Mouse (Mus musculus) kidney, embryonic 14.5 days (tissue): ENCODE data around the gene Ccdc78. TPM values are rescaled to one million over a fixed set of nuclear protein-coding genes. Genes with fewer than 3 reads are reported as not detected.
A peak's percentile ranks its signal among the peaks of the same experiment; 100 is the strongest.

Experiments used
- ATAC-seq: fragments of 200-750 bp; cut with Nextera tagmentation; 2 replicates; pipeline ENCODE4 v1.8.0; 2017; ENCODE audit warnings: moderate number of reproducible peaks, mild to moderate bottlenecking, moderate TSS enrichment, moderate library complexity; ENCODE audit not compliant: low FRiP score, low TSS enrichment
- H3K27ac ChIP-seq: fragments of 300-500 bp; sonication (generic); 2 replicates; pipeline ENCODE4 v1.5.1; 2014; ENCODE audit warnings: low read depth, mild to moderate bottlenecking, low read length, moderate library complexity, mixed read lengths
- H3K27me3 ChIP-seq: fragments of 300-500 bp; sonication (generic); 2 replicates; pipeline ENCODE4 v1.6.1; 2014; ENCODE audit warnings: mild to moderate bottlenecking, low read length; ENCODE audit not compliant: control insufficient read depth, insufficient read depth
- H3K36me3 ChIP-seq: fragments of 300-500 bp; sonication (generic); 2 replicates; pipeline ENCODE4 v1.6.1; 2014; ENCODE audit warnings: low read length, mixed read lengths; ENCODE audit not compliant: control insufficient read depth, insufficient read depth
- H3K4me1 ChIP-seq: fragments of 300-500 bp; sonication (generic); 2 replicates; pipeline ENCODE4 v1.6.1; 2014; ENCODE audit warnings: low read length, mixed read lengths; ENCODE audit not compliant: control insufficient read depth, insufficient read depth
- H3K4me2 ChIP-seq: fragments of 300-500 bp; sonication (generic); replicated peaks from 2 replicates; pipeline ENCODE4 v1.6.1; 2014; ENCODE audit warnings: low read depth, mild to moderate bottlenecking, low read length
- H3K4me3 ChIP-seq: fragments of 300-500 bp; sonication (generic); 2 replicates; pipeline ENCODE4 v1.5.1; 2014; ENCODE audit warnings: mild to moderate bottlenecking, low read length
- H3K9ac ChIP-seq: fragments of 300-500 bp; sonication (generic); 2 replicates; pipeline ENCODE4 v1.6.1; 2014; ENCODE audit warnings: low read depth, mild to moderate bottlenecking, low read length, moderate library complexity
- H3K9me3 ChIP-seq: fragments of 300-500 bp; sonication (generic); 2 replicates; pipeline ENCODE4 v1.6.1; 2016; ENCODE audit warnings: low read length; ENCODE audit not compliant: control insufficient read depth
- WGBS: fragments of 180-500 bp; shearing (Covaris S2); extraction: QIAGEN DNeasy Blood & Tissue Kit; methylation state at CpG from one replicate; pipeline ENCODE4 v1.1.7; 2014; 5-methylcytosine and 5-hydroxymethylcytosine counted together
- polyA plus RNA-seq: library from polyadenylated mRNA; unstranded; fragments of >200 nt; fragmentation: Nextera tagmentation; extraction: Ambion mirVana; gene quantifications from 2 replicates; pipeline ENCODE4 v1.2.1, GENCODE M21; 2014

Ccdc78 gene
- polyA plus RNA-seq, 1 experiment from 2014 or later: 0.32 TPM

DNA sequence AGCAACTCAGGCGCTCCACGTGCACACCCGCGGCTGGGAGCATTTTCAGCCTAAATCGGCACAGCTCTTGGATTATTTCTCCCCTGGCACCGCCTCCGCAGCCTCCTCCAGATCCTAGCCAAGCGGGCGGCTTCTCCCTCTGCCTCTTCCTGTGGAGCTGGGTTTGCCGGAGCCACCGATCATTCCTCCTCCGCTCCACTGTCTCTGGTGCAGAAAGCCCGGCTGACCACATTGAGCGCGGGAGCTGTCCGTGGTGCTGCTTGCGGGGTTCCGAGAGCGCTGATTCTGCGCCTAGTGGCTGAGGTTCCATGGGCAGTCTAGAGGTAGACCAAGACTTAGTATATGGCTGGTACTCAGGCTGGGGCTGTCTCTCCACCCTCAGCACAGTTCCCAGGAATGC, 27.1 kb downstream of the Ccdc78 start:
- peak; percentile 41; the same call in 1 of the 2 replicates for ATAC-seq

DNA sequence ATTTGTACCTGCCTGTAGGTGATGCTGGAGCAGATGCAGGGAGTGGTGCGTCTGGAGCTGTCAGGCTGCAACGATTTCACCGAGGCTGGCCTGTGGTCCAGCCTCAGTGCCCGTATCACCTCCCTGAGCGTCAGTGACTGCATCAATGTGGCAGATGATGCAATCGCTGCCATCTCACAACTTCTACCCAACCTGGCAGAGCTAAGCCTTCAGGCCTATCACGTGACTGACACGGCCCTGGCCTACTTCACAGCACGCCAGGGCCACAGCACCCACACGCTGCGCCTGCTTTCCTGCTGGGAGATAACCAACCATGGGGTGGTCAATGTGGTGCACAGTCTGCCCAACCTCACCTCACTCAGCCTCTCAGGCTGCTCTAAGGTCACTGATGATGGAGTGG, 31.3 kb downstream of the Ccdc78 start:
- 0 out of 2 replicates have a peak, but pooled peaks cover 3% of the 10 kb centered on the region for H3K4me1 ChIP-seq
- no peak overlapping the region for H3K9ac ChIP-seq
- H3K27me3 ChIP-seq: peaks cover 34% of the 10 kb centered on the region
- no peak overlapping the region for H3K4me3 ChIP-seq
- ATAC-seq: no peak
- no peak overlapping the region for H3K4me2 ChIP-seq
- H3K9me3 ChIP-seq: no peaks in the 10 kb centered on the region
- WGBS: 83% methylated on average over 11 of the region's 11 CpGs
- H3K27ac ChIP-seq: no peak overlapping the region
- H3K36me3 ChIP-seq: no peaks in the 10 kb centered on the region

More for the DNA sequence above, 27.1 kb downstream of the Ccdc78 start:
- H3K27me3 ChIP-seq: peaks cover 34% of the 10 kb centered on the region
- peaks cover 12% of the 10 kb centered on the region for H3K4me1 ChIP-seq
- H3K9me3 ChIP-seq: no peaks in the 10 kb centered on the region
- no peak overlapping the region for H3K4me3 ChIP-seq
- no peak overlapping the region; the same call in 1 of the 2 replicates for H3K4me2 ChIP-seq
- no peak overlapping the region for H3K27ac ChIP-seq
- H3K9ac ChIP-seq: no peak overlapping the region
- no peaks in the 10 kb centered on the region for H3K36me3 ChIP-seq
- 1% methylated on average over 20 of the region's 20 CpGs for WGBS

GRCm38 (mm10) chr17:25818851-25819780, 32.7 kb downstream of the Ccdc78 start:
- Histone ChIP-seq H3K4me2 (peak overlapping the region; percentile 32), H3K9ac (no peak overlapping the region), H3K36me3 (no peaks in the 10 kb centered on the region), H3K4me1 (peaks cover 4% of the 10 kb centered on the region), H3K9me3 (no peaks in the 10 kb centered on the region), H3K27ac (no peak overlapping the region), H3K4me3 (peak overlapping the region; percentile 9; the same call in 1 of the 2 replicates), H3K27me3 (peaks cover 34% of the 10 kb centered on the region)
- no peak for ATAC-seq
- 6% methylated on average over 46 of the region's 46 CpGs for WGBS

- Histone ChIP-seq H3K27me3 (peaks cover 21% of the 10 kb centered on the region), H3K4me3 (peak within 1 kb of the TSS; percentile 79), H3K36me3 (peaks cover 27% of the 10 kb centered on the region), H3K4me2 (peak within 1 kb of the TSS; percentile 98), H3K4me1 (peaks cover 20% of the 10 kb centered on the region), H3K27ac (no peak within 1 kb of the TSS), H3K9ac (peak within 1 kb of the TSS; percentile 76), H3K9me3 (no peaks in the 10 kb centered on the region)
- ATAC-seq: peak; percentile 44; the same call in 1 of the 2 replicates
- under 1% methylated on average over 18 of the region's 18 CpGs for WGBS
Observed at GRCm38 (mm10) chr17:25823452-25823851, 37.1 kb downstream of the Ccdc78 start, which contains the start of gene Wdr24. Wdr24 (plus strand) TSS chr17:25823627.

- Histone ChIP-seq H3K27me3 (peaks cover 10% of the 10 kb centered on the region), H3K4me3 (peak overlapping the region; percentile 79), H3K4me2 (peak overlapping the region; percentile 98), H3K36me3 (peaks cover 28% of the 10 kb centered on the region), H3K27ac (no peak overlapping the region), H3K9ac (peak overlapping the region; percentile 76; the same call in 1 of the 2 replicates), H3K4me1 (peaks cover 21% of the 10 kb centered on the region), H3K9me3 (no peaks in the 10 kb centered on the region)
- ATAC-seq: no peak
- 72% methylated on average over 17 of the region's 17 CpGs for WGBS
Observed at GRCm38 (mm10) chr17:25824362-25825142, 38.2 kb downstream of the Ccdc78 start.

DNA sequence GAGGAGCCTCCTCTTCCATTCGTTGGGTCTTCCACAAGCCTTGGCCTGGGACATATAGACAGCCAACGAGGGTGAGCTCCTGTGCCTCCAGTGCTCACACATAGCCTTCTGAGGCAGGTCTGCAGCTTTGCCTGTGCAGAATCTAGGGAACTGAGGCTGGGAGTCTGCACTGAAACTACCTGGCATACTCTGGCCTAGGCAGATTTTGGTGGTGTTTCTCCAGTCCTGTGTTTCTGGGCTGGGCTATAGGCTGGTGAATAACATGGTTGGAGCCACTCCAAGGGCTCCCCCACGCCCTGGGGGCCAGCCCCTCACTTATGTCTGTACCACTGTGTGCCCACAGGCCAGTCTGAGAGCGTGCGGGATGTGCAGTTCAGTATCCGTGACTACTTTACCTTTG, 38.9 kb downstream of the Ccdc78 start:
- Histone ChIP-seq H3K4me1 (peaks cover 26% of the 10 kb centered on the region), H3K4me3 (no peak overlapping the region), H3K9me3 (no peaks in the 10 kb centered on the region), H3K4me2 (no peak overlapping the region), H3K36me3 (peaks cover 35% of the 10 kb centered on the region), H3K27ac (no peak overlapping the region), H3K27me3 (peaks cover 2% of the 10 kb centered on the region), H3K9ac (no peak overlapping the region)
- ATAC-seq: no peak
- 87% methylated on average over 6 of the region's 6 CpGs for WGBS

DNA sequence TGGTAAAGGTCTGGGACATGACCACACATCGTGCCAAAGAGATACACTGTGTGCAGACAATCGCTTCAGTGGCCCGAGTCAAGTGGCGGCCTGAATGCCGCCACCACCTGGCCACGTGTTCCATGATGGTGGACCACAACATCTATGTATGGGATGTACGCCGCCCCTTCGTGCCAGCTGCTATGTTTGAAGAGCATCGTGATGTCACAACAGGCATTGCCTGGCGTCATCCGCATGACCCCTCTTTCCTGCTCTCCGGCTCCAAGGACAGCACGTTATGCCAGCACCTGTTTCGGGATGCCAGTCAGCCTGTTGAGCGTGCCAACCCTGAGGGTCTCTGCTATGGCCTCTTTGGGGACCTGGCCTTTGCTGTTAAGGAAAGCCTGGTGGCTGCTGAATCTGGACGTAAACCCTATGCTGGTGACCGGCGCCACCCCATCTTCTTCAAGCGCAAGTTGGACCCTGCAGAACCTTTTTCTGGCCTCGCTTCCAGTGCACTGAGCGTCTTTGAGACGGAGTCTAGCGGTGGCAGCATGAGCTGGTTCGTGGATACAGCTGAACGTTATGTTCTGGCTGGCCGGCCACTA, 39.7 kb downstream of the Ccdc78 start:
- Histone ChIP-seq H3K9ac (no peak overlapping the region), H3K9me3 (no peaks in the 10 kb centered on the region), H3K4me2 (no peak overlapping the region), H3K4me1 (peaks cover 33% of the 10 kb centered on the region), H3K27me3 (no peaks in the 10 kb centered on the region), H3K36me3 (peaks cover 43% of the 10 kb centered on the region), H3K4me3 (no peak overlapping the region), H3K27ac (no peak overlapping the region)
- whole genome bisulfite sequencing: 96% methylated on average over 27 of the region's 27 CpGs
- no peak for ATAC-seq

DNA sequence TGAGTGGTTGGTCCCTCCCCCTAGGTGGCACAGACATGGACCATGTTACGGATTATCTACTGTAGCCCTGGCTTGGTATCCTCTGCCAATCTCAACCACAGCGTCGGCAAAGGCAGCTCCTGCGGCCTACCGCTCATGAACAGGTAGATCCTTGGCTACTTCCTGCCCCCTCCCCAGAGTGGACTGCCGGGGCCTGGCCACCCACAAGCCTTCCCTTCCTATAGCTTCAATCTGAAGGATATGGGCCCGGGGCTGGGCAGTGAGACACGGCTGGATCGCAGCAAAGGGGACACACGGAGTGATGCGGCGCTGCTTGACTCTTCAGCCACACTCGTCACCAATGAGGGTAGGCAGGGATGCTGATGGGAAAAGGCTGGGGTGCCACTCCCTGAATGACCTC, 40.6 kb downstream of the Ccdc78 start:
- Histone ChIP-seq H3K36me3 (peaks cover 49% of the 10 kb centered on the region), H3K27me3 (no peaks in the 10 kb centered on the region), H3K9me3 (no peaks in the 10 kb centered on the region), H3K9ac (no peak overlapping the region), H3K4me2 (no peak overlapping the region), H3K27ac (no peak overlapping the region), H3K4me3 (no peak overlapping the region), H3K4me1 (peaks cover 42% of the 10 kb centered on the region)
- 94% methylated on average over 13 of the region's 13 CpGs for WGBS
- ATAC-seq: no peak
